Mouse (Mus musculus) kidney, adult 2 months (tissue): ENCODE data around the gene Gsg1l2.

ENCODE experiments used
- CTCF ChIP-seq: fragments of 200-500 bp; conservative IDR thresholded peaks from 2 replicates; pipeline ENCODE4 v1.5.1; 2011; ENCODE audit warnings: low read depth, mild to moderate bottlenecking, control low read depth, low read length, moderate library complexity, mixed read lengths; ENCODE audit not compliant: insufficient read depth, insufficient read length
- POLR2A ChIP-seq: fragments of 200-500 bp; IDR thresholded peaks from one replicate; pipeline ENCODE4 v1.6.1; 2011; ENCODE audit warnings: low read depth, low read length, control low read depth

DNA sequence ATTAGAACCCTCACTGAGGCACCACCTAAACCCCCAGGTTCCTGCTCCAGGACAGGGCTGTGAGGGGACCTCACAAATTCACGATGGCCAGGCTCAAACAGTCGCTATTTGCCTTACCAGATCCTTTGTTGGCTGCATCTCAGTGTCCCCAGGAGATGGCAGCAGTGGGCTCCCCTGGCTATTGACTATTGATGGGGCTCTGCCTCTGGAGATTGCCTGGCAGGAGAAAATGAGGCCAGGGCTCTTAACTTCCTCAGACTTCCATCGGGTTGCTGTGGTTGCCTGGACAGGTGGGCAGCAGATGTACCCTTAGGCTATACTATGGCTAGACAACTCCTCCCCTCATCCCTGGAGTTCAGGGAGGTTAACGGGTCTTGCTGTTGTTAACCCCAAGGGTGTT, 45.8 kb downstream of the Gsg1l2 start:
- TF ChIP-seq CTCF (peak; percentile 51), POLR2A (no peak)
